Comparison of ENCODE assay signal across 10 mouse cellular contexts in the genomic region with DNA sequence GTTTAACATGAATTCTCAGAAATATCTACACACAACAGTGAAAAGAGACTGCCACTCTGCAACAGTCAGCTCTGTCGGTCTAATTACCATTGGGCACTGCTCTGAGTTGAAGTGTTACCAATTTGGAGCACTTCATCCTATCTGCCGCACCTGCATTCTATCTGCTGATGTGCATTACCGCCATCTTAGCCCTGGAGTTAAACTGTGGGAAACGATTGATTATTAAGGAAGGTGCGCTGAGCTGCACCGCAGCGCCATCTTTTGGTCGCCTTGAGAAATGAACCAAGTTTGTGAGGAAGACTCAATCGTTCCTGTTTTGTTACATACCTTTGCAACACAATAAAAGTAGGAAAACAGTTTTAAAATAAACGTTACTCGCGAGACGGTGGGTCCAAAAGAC.
DNase-seq lines count a peak whose midpoint lies in the region; ATAC-seq and TF ChIP-seq lines count a peak whose summit lies in the region.
"Had no signal": no experiment of that assay in that cellular context is flagged by ENCODE, and none has a peak within 500 bp of the region (broad histone marks: within the 10 kb centered on the region; RNA-seq: fewer than 3 reads in every experiment).

No protein-coding gene starts in this region.

- no peak overlapping the region for H3K9ac ChIP-seq in kidney, embryonic 15.5 days
- H3K9ac ChIP-seq in forebrain, postnatal 0 days = no peak overlapping the region
- no peak overlapping the region for H3K9ac ChIP-seq in neural tube, embryonic 12.5 days

- H3K9me3 ChIP-seq in kidney, embryonic 15.5 days (replicated peaks) = no peaks in the 10 kb centered on the region
- H3K9me3 ChIP-seq in forebrain, postnatal 0 days (ENCODE audit: low read length) = no peaks in the 10 kb centered on the region
- H3K9me3 ChIP-seq in neural tube, embryonic 12.5 days = no peaks in the 10 kb centered on the region

- no peak for ATAC-seq in kidney, embryonic 15.5 days (replicated peaks; ENCODE audit: low FRiP score)
- peak; percentile 71; the same call in 1 of the 2 replicates for ATAC-seq in forebrain, postnatal 0 days
- peak; percentile 82; the same call in 1 of the 2 replicates for ATAC-seq in neural tube, embryonic 12.5 days (ENCODE audit: low FRiP score, low read depth)

- no peaks in the 10 kb centered on the region for H3K4me1 ChIP-seq in kidney, embryonic 15.5 days
- no peaks in the 10 kb centered on the region for H3K4me1 ChIP-seq in forebrain, postnatal 0 days (ENCODE audit: insufficient read depth)
- no peaks in the 10 kb centered on the region for H3K4me1 ChIP-seq in neural tube, embryonic 12.5 days

- H3K4me3 ChIP-seq in kidney, embryonic 15.5 days (replicated peaks) = no peak overlapping the region
- no peak overlapping the region for H3K4me3 ChIP-seq in forebrain, postnatal 0 days (ENCODE audit: low read depth, low read length)
- H3K4me3 ChIP-seq in neural tube, embryonic 12.5 days = no peak overlapping the region
- H3K4me3 ChIP-seq: erythroblast, embryonic 14.5 days; myocyte had no signal

- no peaks in the 10 kb centered on the region for H3K27me3 ChIP-seq in kidney, embryonic 15.5 days
- no peaks in the 10 kb centered on the region for H3K27me3 ChIP-seq in forebrain, postnatal 0 days (ENCODE audit: insufficient read depth, low read length)
- no peaks in the 10 kb centered on the region for H3K27me3 ChIP-seq in neural tube, embryonic 12.5 days (replicated peaks)

- H3K27ac ChIP-seq in kidney, embryonic 15.5 days = no peak overlapping the region
- H3K27ac ChIP-seq in forebrain, postnatal 0 days (ENCODE audit: low read depth, low read length) = no peak overlapping the region
- H3K27ac ChIP-seq in neural tube, embryonic 12.5 days = no peak overlapping the region

- peak; percentile 52 to 55 for DNase-seq in kidney, postnatal 4 days
- DNase-seq in brain, embryonic 18.5 days (ENCODE audit: low read depth, low spot score) = peak; percentile 26
- peak; percentile 83 for DNase-seq in forebrain, postnatal 0 days
- DNase-seq in layer of hippocampus, postnatal 25 days (ENCODE audit: extremely low spot score in 1 of 2, low spot score in 1 of 2) = peak; percentile 41 to 69
- no peak for DNase-seq in thymus, postnatal 10 days (ENCODE audit: low spot score in 2 of 2)
- no peak for DNase-seq in thymus, postnatal 36 days

- no peaks in the 10 kb centered on the region for H3K36me3 ChIP-seq in kidney, embryonic 15.5 days
- H3K36me3 ChIP-seq in forebrain, postnatal 0 days (ENCODE audit: insufficient read depth) = no peaks in the 10 kb centered on the region
- H3K36me3 ChIP-seq in neural tube, embryonic 12.5 days = no peaks in the 10 kb centered on the region

- TF ChIP-seq CTCF in forebrain, postnatal 0 days (IDR thresholded peaks at IDR 0.05; ENCODE audit: low read depth) = peak; percentile 91

- no peak overlapping the region for H3K4me2 ChIP-seq in kidney, embryonic 15.5 days
- H3K4me2 ChIP-seq in forebrain, postnatal 0 days (ENCODE audit: low read depth) = 0 out of 2 replicates have a peak overlapping the region, but pooled peaks have one; percentile 18
- H3K4me2 ChIP-seq in neural tube, embryonic 12.5 days (replicated peaks) = no peak overlapping the region

- 9% methylated on average over 13 of the region's 13 CpGs for WGBS in kidney, embryonic 15.5 days
- WGBS in forebrain, postnatal 0 days = 5% methylated on average over 13 of the region's 13 CpGs
- WGBS in neural tube, embryonic 12.5 days = 8% methylated on average over 13 of the region's 13 CpGs

Comparison
In these comparisons a context has a peak if more than half of its experiments do, and no peak if none do; other contexts are left out.
1. DNase-seq: peak in kidney, postnatal 4 days (2 of 2), brain, embryonic 18.5 days (single experiment), forebrain, postnatal 0 days (single experiment) and layer of hippocampus, postnatal 25 days (2 of 2); none in thymus, postnatal 10 days (0 of 2) and thymus, postnatal 36 days (0 of 2).